Mouse (Mus musculus) left cerebral cortex, postnatal 25 days (tissue): ENCODE data around the gene Sec22a. TPM values are rescaled to one million over a fixed set of nuclear protein-coding genes. Genes with fewer than 3 reads are reported as not detected.

ENCODE experiments used
- DNase-seq, 2 experiments: peaks; one replicate each; pipeline ENCODE4 v3.0.0; 2022; ENCODE audit warnings: low spot score in 2 of 2, mixed read lengths in 1 of 2
- intact Hi-C: fragments of 180-260 bp; cut with DNase I; formaldehyde crosslinking; loops from one replicate; pipeline ENCODE4 v1.15.1; 2025
- total RNA-seq, 2 experiments: library from RNA; stranded (reverse); gene quantifications; 2 replicates each; pipeline ENCODE4 v1.2.3; 2021

The Sec22a gene
- total RNA-seq, 2 experiments from 2014 or later = 15.7 to 15.8 TPM

DNA sequence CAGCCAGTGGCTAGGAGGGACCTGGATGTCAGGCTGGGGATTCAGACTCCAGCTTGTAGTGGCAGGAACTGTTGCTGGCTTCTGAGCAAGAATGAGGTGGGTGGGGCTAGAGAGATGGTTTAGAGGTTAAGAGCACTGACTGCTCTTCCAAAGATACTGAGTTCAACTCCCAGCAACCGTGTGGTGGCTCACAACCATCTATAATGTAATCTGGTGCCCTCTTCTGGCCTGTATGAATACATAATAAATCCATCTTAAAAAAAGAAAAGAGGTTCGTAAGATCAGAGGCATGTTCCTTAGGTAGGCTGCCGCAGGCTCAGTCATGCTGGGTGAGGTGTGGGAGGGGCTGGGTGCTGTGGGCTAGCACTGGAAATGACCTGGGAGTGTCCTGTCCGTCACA lies 92.1 kb downstream of the Sec22a start:
- no peak for DNase-seq
- intact Hi-C loops = loop anchor here (2.0 kb wide), 2 partner anchors 115 to 215 kb away; no protein-coding TSS in a partner anchor

DNA sequence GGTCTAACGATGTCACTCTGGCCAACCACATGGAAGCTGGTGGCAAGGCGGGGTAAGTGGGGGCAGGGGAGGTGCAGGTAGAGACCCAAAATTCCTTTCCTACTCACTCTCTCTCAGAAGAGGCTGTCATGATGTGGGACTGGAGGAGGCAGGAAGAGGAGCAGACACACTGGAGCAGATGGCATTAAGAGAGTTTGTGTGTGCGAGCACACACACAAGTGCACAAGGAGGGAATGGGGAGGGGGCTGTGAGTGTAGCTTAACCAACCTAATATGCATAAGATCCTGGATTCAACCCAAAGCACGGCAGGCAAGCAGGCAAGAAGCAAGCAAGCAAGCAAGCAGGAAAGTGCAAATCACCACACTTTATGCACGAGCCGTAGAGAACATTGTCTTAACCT lies 92.8 kb downstream of the Sec22a start:
- intact Hi-C loops = loop anchor here (1.0 to 2.0 kb wide), 3 partner anchors 114 to 214 kb away; no protein-coding TSS in a partner anchor
- DNase-seq = no peak

DNA sequence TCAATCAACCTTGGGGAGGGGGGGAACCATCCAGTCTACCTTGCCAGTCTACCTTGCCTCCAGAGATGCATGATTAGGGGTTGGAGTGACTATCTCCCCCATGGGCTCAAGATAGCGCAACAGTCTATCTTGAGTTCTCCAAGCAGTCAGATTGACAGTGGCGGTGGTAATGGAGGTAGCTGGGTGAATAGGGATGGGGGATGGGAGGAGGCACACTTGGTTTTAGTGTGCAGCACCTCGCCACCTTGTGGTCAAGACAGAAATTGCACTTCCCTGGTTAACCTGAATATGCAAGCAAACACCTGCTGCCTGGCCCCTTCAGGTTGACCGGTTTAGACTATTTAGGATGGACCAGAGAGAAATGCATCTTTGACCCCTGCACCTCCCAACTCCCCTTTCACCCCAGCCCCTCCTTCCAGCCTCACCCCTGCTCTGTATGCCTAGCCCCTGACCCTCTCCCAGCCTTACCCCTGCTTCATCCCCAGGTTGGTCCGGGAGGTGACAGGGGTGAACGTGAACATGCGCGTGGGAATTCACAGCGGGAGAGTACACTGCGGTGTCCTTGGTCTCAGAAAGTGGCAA lies 93.3 kb downstream of the Sec22a start:
- intact Hi-C loops = loop anchor here (1.0 to 2.0 kb wide), 3 partner anchors 114 to 214 kb away; no protein-coding TSS in a partner anchor
- DNase-seq = peak; percentile 87 to 92

Other genes with a start within 250 kb of the Sec22a start
- gene Adcy5, start 209.0 kb downstream of the Sec22a start, total RNA-seq = 100 to 1,000 TPM in 1 of 2 experiments, 10 to 100 TPM in 1; 96.4 to 179 TPM
- 1 to 10 TPM; 3.9 to 5.1 TPM for gene Pdia5, start 127.0 kb upstream of the Sec22a start, total RNA-seq
- gene Sema5b, start 177.2 kb upstream of the Sec22a start, total RNA-seq = 10 to 100 TPM; 14.0 to 18.1 TPM